Mouse (Mus musculus): ENCODE data around the gene Slc16a10. TPM values are rescaled to one million over a fixed set of nuclear protein-coding genes. Genes with fewer than 3 reads are reported as not detected.

Slc16a10 gene
- polyA plus RNA-seq, 1 experiment from 2014 or later = 6.3 TPM

- H3K36me3 ChIP-seq (replicated peaks) = no peaks in the 10 kb centered on the region
- peak; percentile 21 for DNase-seq (ENCODE audit: extremely low spot score, low spot score)
- peak overlapping the region; percentile 68 for H3K4me3 ChIP-seq
- H3K27ac ChIP-seq = peak overlapping the region; percentile 86
- H3K27me3 ChIP-seq (ENCODE audit: poor library complexity, severe bottlenecking) = peaks cover 41% of the 10 kb centered on the region
- 29% methylated on average over 27 of the region's 27 CpGs for WGBS
- peaks cover 14% of the 10 kb centered on the region for H3K4me1 ChIP-seq
- H3K9me3 ChIP-seq = no peaks in the 10 kb centered on the region
These were observed 824 bp downstream of the Slc16a10 start for GRCm38 (mm10) chr10:40141016-40141851.

DNA sequence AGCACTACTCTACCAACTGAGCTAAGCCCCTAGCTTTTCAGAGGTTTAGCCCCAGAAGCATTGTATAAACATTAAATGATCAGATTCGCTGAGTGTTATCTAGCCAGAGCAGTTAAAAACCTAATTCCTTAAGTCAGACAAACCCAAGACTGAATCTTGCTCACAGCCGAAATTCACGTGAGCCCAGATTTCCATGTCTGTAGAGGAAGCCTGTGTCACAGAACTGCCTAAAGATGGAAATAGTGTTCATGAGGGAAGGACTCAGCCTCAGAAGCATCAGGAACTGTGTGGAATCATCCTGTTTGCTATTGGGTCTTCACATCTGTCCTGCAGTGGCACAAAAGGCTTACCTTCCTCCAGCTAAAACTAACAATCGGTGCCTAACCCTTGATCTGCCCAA lies 2.4 kb downstream of the Slc16a10 start:
- Histone ChIP-seq H3K4me1 (peaks cover 14% of the 10 kb centered on the region), H3K4me3 (no peak overlapping the region), H3K27me3 (ENCODE audit: poor library complexity, severe bottlenecking) (peaks cover 41% of the 10 kb centered on the region), H3K9me3 (no peaks in the 10 kb centered on the region), H3K36me3 (replicated peaks) (no peaks in the 10 kb centered on the region), H3K27ac (no peak overlapping the region)
- WGBS = 90% methylated on average over 4 of the region's 4 CpGs
- no peak for DNase-seq (ENCODE audit: extremely low spot score, low spot score)

DNA sequence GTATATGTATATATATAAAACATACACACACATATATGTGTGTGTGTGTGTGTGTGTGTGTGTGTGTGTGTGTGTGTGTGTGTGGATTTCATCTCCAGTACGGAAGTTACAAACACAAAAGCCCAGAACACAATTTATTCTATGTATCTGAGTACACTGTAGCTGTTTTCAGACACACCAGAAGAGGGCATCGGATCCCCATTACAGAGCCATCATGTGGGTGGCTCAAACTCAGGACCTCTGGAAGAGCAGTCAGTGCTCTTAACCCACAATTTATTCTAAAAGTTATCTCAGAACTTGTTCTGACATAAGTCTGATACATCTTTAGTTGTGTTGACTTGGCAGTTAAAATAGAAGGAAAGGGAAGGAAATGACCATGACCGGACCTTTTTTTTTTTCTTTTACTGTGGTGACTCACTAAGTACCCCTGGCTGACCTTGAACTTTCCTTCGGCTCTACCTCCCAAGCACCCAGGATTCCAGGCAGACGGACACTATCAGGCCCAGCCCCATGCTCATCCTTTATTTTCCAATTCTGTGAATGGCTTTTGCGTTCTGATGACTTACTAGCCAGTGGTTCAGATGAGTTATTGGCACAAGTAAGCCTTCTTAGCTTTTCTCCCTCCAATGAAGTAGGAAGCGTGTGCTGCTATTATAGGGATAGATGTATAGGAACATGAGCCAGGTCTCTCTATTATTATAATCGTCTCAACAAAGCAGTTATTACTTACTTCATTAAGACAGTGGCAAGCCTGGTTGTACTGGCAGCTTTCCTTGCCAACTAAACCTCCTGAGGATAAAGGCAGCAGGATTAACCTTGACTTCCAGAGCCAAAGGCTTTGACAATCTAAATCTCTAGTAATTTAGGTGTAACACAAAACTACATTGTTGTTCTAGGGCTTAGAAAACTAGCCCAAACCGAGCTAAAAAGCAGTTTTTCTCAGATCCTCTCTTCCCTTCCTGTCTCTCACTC lies 6.0 kb downstream of the Slc16a10 start:
- Histone ChIP-seq H3K27me3 (ENCODE audit: poor library complexity, severe bottlenecking) (peaks cover 24% of the 10 kb centered on the region), H3K4me1 (peaks cover 1% of the 10 kb centered on the region), H3K36me3 (replicated peaks) (no peaks in the 10 kb centered on the region), H3K4me3 (no peak overlapping the region), H3K27ac (no peak overlapping the region), H3K9me3 (no peaks in the 10 kb centered on the region)
- 85% methylated on average over 9 of the region's 9 CpGs for WGBS
- no peak for DNase-seq (ENCODE audit: extremely low spot score, low spot score)

DNA sequence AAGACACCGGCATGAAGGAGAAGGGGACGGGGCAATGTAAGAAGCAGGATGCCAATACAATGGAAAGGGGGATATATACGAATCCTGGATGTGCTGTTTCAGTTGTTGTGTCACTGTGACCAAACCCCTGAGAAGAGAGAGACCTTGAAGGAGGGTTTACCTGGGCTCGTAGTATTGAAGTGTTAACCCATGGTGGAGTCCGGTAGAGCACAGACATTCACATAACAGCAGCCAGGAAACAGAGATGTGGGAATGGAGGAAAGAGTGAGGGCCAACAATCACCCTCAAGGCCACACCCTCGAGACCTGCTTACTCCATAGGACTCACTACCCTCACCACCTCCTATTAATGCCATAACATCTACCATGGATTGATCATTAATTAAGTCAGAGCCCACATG lies 7.2 kb downstream of the Slc16a10 start:
- H3K27ac ChIP-seq = no peak overlapping the region
- WGBS = 92% methylated on average over 6 of the region's 6 CpGs
- no peaks in the 10 kb centered on the region for H3K36me3 ChIP-seq (replicated peaks)
- DNase-seq (ENCODE audit: extremely low spot score, low spot score) = no peak
- H3K27me3 ChIP-seq (ENCODE audit: poor library complexity, severe bottlenecking) = peaks cover 12% of the 10 kb centered on the region
- H3K4me3 ChIP-seq = no peak overlapping the region
- H3K9me3 ChIP-seq = no peaks in the 10 kb centered on the region
- no peaks in the 10 kb centered on the region for H3K4me1 ChIP-seq

GRCm38 (mm10) chr10:40133636-40134035 lies 8.4 kb downstream of the Slc16a10 start:
- DNase-seq (ENCODE audit: extremely low spot score, low spot score) = no peak
- Histone ChIP-seq H3K4me1 (no peaks in the 10 kb centered on the region), H3K36me3 (replicated peaks) (no peaks in the 10 kb centered on the region), H3K27ac (no peak overlapping the region), H3K9me3 (no peaks in the 10 kb centered on the region), H3K4me3 (no peak overlapping the region), H3K27me3 (ENCODE audit: poor library complexity, severe bottlenecking) (no peaks in the 10 kb centered on the region)
- 85% methylated on average over 1 of the region's 1 CpGs for WGBS

DNA sequence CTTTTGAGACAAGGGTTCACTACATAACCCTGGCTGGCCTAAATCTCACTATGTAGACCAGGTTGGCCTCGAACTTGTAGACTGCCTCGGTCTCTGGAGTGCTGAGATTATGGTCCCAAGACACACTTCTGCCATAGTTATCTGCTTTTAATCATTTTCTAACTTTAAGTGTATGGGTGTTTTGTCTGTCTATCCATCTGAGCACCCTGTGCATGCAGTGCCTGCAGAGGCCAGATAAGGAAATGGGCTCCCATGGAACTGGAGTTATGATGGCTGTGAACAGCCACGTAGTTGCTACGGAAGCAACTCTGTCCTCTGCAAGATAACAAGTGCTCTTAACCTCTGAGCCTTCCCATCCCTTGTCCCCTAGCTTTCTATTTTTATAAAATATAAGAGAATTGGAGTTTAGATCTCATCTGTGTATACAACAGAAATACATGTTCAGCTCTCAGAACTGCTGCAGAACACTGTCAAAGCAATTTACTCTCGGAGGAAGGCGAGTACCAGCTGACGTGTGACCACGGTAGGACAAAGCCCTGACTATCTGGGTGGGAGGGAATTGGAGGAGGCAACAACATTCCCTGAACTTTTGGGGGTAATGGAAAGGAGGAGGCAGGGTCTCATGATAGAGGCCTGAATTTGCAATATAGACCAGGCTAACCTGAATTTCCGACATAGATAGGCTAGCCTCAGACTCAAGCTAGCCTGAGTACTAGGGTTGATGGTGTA lies 10.2 kb downstream of the Slc16a10 start:
- H3K27me3 ChIP-seq (ENCODE audit: poor library complexity, severe bottlenecking) = no peaks in the 10 kb centered on the region
- WGBS = 92% methylated on average over 9 of the region's 9 CpGs
- no peaks in the 10 kb centered on the region for H3K9me3 ChIP-seq
- no peak overlapping the region for H3K4me3 ChIP-seq
- H3K36me3 ChIP-seq (replicated peaks) = no peaks in the 10 kb centered on the region
- H3K27ac ChIP-seq = no peak overlapping the region
- DNase-seq (ENCODE audit: extremely low spot score, low spot score) = no peak
- H3K4me1 ChIP-seq = no peaks in the 10 kb centered on the region

GRCm38 (mm10) chr10:40130126-40130525 lies 11.9 kb downstream of the Slc16a10 start:
- Histone ChIP-seq H3K36me3 (replicated peaks) (no peaks in the 10 kb centered on the region), H3K27me3 (ENCODE audit: poor library complexity, severe bottlenecking) (no peaks in the 10 kb centered on the region)
- WGBS = 80% methylated on average over 1 of the region's 1 CpGs

DNA sequence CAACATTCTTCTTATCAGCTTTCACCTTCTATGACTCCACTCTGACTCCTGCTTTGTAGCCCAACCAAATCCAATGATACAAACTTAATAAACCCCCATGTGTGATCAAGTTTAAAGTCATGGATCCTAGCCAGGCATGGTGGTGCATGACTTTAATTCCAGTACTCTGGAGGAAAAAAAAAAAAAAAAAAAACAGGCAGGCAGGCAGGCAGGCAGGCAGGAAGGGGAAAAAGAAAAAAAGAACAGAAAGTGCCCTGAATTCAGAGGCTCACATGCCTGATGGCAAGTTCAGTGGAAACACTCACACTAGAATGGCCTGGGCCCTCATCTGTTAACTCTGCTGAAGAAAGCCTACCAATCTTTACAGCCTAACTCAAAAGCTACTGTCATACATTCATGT lies 12.9 kb downstream of the Slc16a10 start:
- DNase-seq (ENCODE audit: extremely low spot score, low spot score) = no peak
- Histone ChIP-seq H3K27ac (no peak overlapping the region), H3K4me3 (no peak overlapping the region), H3K9me3 (no peaks in the 10 kb centered on the region), H3K27me3 (ENCODE audit: poor library complexity, severe bottlenecking) (no peaks in the 10 kb centered on the region), H3K4me1 (no peaks in the 10 kb centered on the region), H3K36me3 (replicated peaks) (no peaks in the 10 kb centered on the region)

More at GRCm38 (mm10) chr10:40130126-40130525, 11.9 kb downstream of the Slc16a10 start:
- Histone ChIP-seq H3K27ac (no peak overlapping the region), H3K9me3 (no peaks in the 10 kb centered on the region), H3K4me3 (no peak overlapping the region), H3K4me1 (no peaks in the 10 kb centered on the region)
- no peak for DNase-seq (ENCODE audit: extremely low spot score, low spot score)

- H3K4me1 ChIP-seq = no peaks in the 10 kb centered on the region
- no peaks in the 10 kb centered on the region for H3K27me3 ChIP-seq (ENCODE audit: poor library complexity, severe bottlenecking)
- H3K4me3 ChIP-seq = no peak overlapping the region
- H3K9me3 ChIP-seq = no peaks in the 10 kb centered on the region
- H3K36me3 ChIP-seq (replicated peaks) = no peaks in the 10 kb centered on the region
- H3K27ac ChIP-seq = no peak overlapping the region
- whole genome bisulfite sequencing = 90% methylated on average over 7 of the region's 7 CpGs
- no peak for DNase-seq (ENCODE audit: extremely low spot score, low spot score)
These were observed 13.6 kb downstream of the Slc16a10 start for GRCm38 (mm10) chr10:40128497-40128896.

- peaks cover 7% of the 10 kb centered on the region; the same call in 1 of the 2 replicates for H3K27me3 ChIP-seq (ENCODE audit: poor library complexity, severe bottlenecking)
- no peak overlapping the region for H3K4me3 ChIP-seq
- 92% methylated on average over 9 of the region's 9 CpGs for WGBS
- no peaks in the 10 kb centered on the region for H3K4me1 ChIP-seq
- H3K27ac ChIP-seq = no peak overlapping the region
- no peaks in the 10 kb centered on the region for H3K9me3 ChIP-seq
- no peaks in the 10 kb centered on the region for H3K36me3 ChIP-seq (replicated peaks)
- no peak for DNase-seq (ENCODE audit: extremely low spot score, low spot score)
These were observed 16.9 kb downstream of the Slc16a10 start for GRCm38 (mm10) chr10:40125200-40125599.

DNA sequence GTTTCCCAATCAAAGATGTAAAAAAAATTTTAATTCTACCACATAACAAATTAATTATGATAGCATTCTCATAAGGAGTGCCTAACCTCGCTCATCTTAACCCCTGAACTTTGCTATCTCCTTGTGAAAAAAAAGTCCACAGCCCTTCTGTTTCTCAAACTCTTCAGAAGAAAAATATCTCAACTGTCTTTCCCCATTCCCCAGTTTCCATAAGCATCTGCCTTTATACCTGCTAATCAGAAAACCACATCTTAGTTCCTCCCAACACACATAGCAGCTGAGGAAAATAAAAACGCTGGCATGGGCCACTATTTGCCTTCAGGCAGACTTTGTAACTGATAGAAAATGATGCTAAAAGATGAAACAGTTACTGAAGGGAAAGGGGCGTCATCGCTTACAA lies 17.5 kb downstream of the Slc16a10 start:
- Histone ChIP-seq H3K27me3 (ENCODE audit: poor library complexity, severe bottlenecking) (peaks cover 7% of the 10 kb centered on the region; the same call in 1 of the 2 replicates), H3K9me3 (no peaks in the 10 kb centered on the region), H3K4me3 (no peak overlapping the region), H3K36me3 (replicated peaks) (no peaks in the 10 kb centered on the region), H3K27ac (no peak overlapping the region), H3K4me1 (no peaks in the 10 kb centered on the region)
- no peak for DNase-seq (ENCODE audit: extremely low spot score, low spot score)
- 86% methylated on average over 4 of the region's 4 CpGs for WGBS

DNA sequence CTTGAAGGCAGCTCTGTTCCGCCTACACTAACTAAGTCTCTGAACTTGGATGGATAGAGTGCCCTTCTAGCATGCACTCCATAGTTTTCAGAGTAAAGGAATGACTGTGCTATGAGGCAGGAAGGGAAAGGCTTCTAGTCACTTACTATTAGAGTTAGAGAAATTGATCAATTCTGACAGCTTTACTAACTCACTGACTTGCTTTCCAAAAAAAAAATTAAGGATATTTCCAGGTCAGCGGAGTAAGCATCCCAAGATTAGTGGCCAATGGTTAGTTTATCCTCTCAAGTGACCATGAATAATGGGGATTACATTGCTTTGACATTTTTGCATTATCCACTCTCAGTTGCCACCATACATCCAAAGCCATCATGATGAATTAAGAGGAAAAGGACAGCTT lies 18.0 kb downstream of the Slc16a10 start:
- WGBS = 74% methylated on average over 2 of the region's 2 CpGs
- Histone ChIP-seq H3K4me1 (no peaks in the 10 kb centered on the region), H3K27ac (no peak overlapping the region), H3K27me3 (ENCODE audit: poor library complexity, severe bottlenecking) (peaks cover 7% of the 10 kb centered on the region; the same call in 1 of the 2 replicates), H3K36me3 (replicated peaks) (no peaks in the 10 kb centered on the region), H3K4me3 (no peak overlapping the region), H3K9me3 (no peaks in the 10 kb centered on the region)
- no peak for DNase-seq (ENCODE audit: extremely low spot score, low spot score)
